Mouse (Mus musculus) cortical plate, adult 2 months (tissue): ENCODE data around the gene Stx5a.

Experiments used
- CTCF ChIP-seq: fragments of 200-500 bp; IDR thresholded peaks from 2 replicates; pipeline ENCODE4 v1.5.1; 2011; ENCODE audit warnings: mild to moderate bottlenecking, control low read depth, low read length; ENCODE audit not compliant: insufficient read depth; ENCODE audit errors: extremely low read depth
- POLR2A ChIP-seq: fragments of 200-500 bp; IDR thresholded peaks from 2 replicates; pipeline ENCODE4 v1.6.1; 2011; ENCODE audit warnings: mild to moderate bottlenecking, low read length, control low read depth; ENCODE audit not compliant: insufficient read depth; ENCODE audit errors: extremely low read depth

DNA sequence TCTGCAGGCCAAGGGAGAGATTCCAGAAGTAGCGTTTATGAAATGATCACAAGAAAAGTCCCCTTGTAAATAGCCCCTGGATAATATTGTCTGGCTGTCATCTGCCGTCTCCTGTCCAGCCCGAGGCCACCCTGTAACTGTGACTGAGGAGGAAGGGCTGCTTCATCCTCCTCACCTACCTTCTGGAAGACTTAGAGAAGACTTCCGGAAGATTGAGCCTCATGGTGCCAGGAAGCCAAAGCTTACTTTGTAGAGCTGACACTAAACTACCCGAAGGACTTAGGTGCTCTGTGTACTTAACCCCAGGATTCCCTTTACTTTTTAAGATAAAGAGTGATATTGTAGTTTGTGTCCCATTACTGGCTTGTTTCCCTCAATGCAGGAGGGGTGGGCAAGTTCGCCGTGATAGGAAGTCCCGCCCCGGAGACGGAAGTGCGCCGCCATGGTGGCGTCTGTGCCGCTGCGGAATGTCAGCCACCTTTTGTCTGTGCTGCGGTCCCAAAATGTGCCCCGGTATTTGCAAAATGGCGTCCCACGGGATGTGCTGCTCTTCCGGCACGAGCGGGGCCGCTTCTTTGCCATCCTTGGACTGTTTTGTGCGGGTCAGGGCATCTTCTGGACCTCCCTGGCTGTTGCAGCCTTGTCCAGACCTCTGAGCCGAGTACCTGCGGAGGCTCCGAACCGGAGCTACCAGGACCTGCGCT is 29.5 kb downstream of the Stx5a start, which contains the start of gene Tmem223:
- TF ChIP-seq POLR2A (peak; percentile 88), CTCF (no peak)
